In genomic region chr12:3857231-3857630, GRCm38 (mm10) we compare ENCODE assay signal across 22 mouse cellular contexts. TPM values are rescaled to one million over a fixed set of nuclear protein-coding genes. Genes with fewer than 3 reads are reported as not detected.
DNase-seq lines count a peak whose midpoint lies in the region; ATAC-seq and TF ChIP-seq lines count a peak whose summit lies in the region.
"Had no signal": no experiment of that assay in that cellular context is flagged by ENCODE, and none has a peak within 500 bp of the region (broad histone marks: within the 10 kb centered on the region; RNA-seq: fewer than 3 reads in every experiment).

No protein-coding gene starts in this region.

- TF ChIP-seq CTCF in layer of hippocampus, adult 2 months (conservative IDR thresholded peaks at IDR 0.05) = no peak

- H3K9me3 ChIP-seq in heart, embryonic 15.5 days (replicated peaks) = no peaks in the 10 kb centered on the region
- H3K9me3 ChIP-seq: forebrain, embryonic 13.5 days; hindbrain, embryonic 10.5 days; kidney, embryonic 15.5 days; limb, embryonic 13.5 days; liver, embryonic 13.5 days; midbrain, embryonic 13.5 days; neural tube, embryonic 12.5 days had no signal

- WGBS in heart, embryonic 15.5 days = 50% methylated on average over 3 of the region's 3 CpGs

- ATAC-seq in heart, embryonic 15.5 days (replicated peaks; ENCODE audit: insufficient number of reproducible peaks, insufficient read depth, low FRiP score, low read depth) = no peak
- ATAC-seq: forebrain, embryonic 13.5 days; hindbrain, postnatal 0 days; intestine, postnatal 0 days; midbrain, embryonic 13.5 days had no signal

- H3K9ac ChIP-seq in heart, embryonic 15.5 days = no peak overlapping the region
- H3K9ac ChIP-seq: forebrain, embryonic 13.5 days; kidney, embryonic 15.5 days; limb, embryonic 13.5 days; liver, embryonic 13.5 days; lung, embryonic 14.5 days; midbrain, embryonic 13.5 days; neural tube, embryonic 12.5 days had no signal

- DNase-seq in heart, adult 11 months = peak; percentile 91
- DNase-seq in heart, postnatal 10 days = no peak
- no peak for DNase-seq in layer of hippocampus, adult 2 months (ENCODE audit: low spot score in 2 of 2)
- no peak for DNase-seq in layer of hippocampus, adult 18-20 months (ENCODE audit: low spot score in 2 of 2)
- DNase-seq in lung, postnatal 36 days = no peak
- no peak for DNase-seq in frontal cortex, postnatal 10 days (ENCODE audit: low spot score in 2 of 2)
- DNase-seq: adrenal gland, adult 2 months; gastrocnemius, postnatal 14 days; kidney, postnatal 4 days; liver, embryonic 13.5 days; lung, embryonic 14.5 days; right cerebral cortex, adult 18-20 months had no signal

- H3K4me2 ChIP-seq in heart, embryonic 15.5 days = no peak overlapping the region
- H3K4me2 ChIP-seq: forebrain, embryonic 13.5 days; limb, embryonic 13.5 days; lung, embryonic 14.5 days; midbrain, embryonic 13.5 days; neural tube, embryonic 12.5 days had no signal

- 0 out of 2 replicates have a peak, but pooled peaks cover 14% of the 10 kb centered on the region for H3K36me3 ChIP-seq in heart, embryonic 15.5 days
- H3K36me3 ChIP-seq: liver, embryonic 13.5 days had no signal

- peak overlapping the region; percentile 92; the same call in 1 of the 2 replicates for H3K27ac ChIP-seq in layer of hippocampus, adult 2 months
- peak overlapping the region; percentile 97 for H3K27ac ChIP-seq in heart, embryonic 15.5 days
- H3K27ac ChIP-seq: forebrain, embryonic 13.5 days; midbrain, embryonic 13.5 days; neural tube, embryonic 12.5 days had no signal

- intact Hi-C loops in heart, postnatal 10 days (cut with DNase I) = loop anchor here (2.0 kb wide), 1 partner anchor 14 kb away; no protein-coding TSS in a partner anchor

- H3K4me3 ChIP-seq in layer of hippocampus, adult 2 months = no peak overlapping the region
- H3K4me3 ChIP-seq in heart, embryonic 15.5 days = no peak overlapping the region
- H3K4me3 ChIP-seq: erythroblast, embryonic 14.5 days; forebrain, embryonic 13.5 days; hindbrain, embryonic 10.5 days; kidney, embryonic 15.5 days; limb, embryonic 13.5 days; liver, embryonic 13.5 days; midbrain, embryonic 13.5 days; neural tube, embryonic 12.5 days had no signal

- H3K4me1 ChIP-seq in heart, embryonic 15.5 days (replicated peaks) = peaks cover 49% of the 10 kb centered on the region

- H3K27me3 ChIP-seq in heart, embryonic 15.5 days = no peaks in the 10 kb centered on the region
- H3K27me3 ChIP-seq: forebrain, embryonic 13.5 days; kidney, embryonic 15.5 days; limb, embryonic 13.5 days; liver, embryonic 13.5 days; midbrain, embryonic 13.5 days; neural tube, embryonic 12.5 days had no signal

RNA-seq across cellular contexts. Expression of gene Dnmt3a, which starts 51.4 kb away (rescaled TPM):
- total RNA-seq in heart, postnatal 10 days (2021) = 100 to 1,000 TPM; 105 to 121 TPM
- total RNA-seq in layer of hippocampus, adult 2 months (2021) = 10 to 100 TPM; 70.3 to 82.5 TPM
- 10 to 100 TPM; 65.3 to 69.4 TPM for total RNA-seq in layer of hippocampus, adult 18-20 months (2021)
- polyA plus RNA-seq in heart, embryonic 15.5 days (2015; fragmentation: Nextera tagmentation; extraction: Ambion mirVana) = 79.9 and 94.7 TPM in 2 replicates
